Mouse (Mus musculus): Measurements from ENCODE around the gene Trim46. TPM values are rescaled to one million over a fixed set of nuclear protein-coding genes. Genes with fewer than 3 reads are reported as not detected.
A peak's percentile ranks its signal among the peaks of the same experiment; 100 is the strongest.

The Trim46 gene
- total RNA-seq, 2 experiments from 2014 or later, result 0.18 to 0.50 TPM

GRCm38 (mm10) chr3:89266439-89266893 is 20.4 kb upstream of the Trim46 start:
- DNase-seq, result peak; percentile 83
- Histone ChIP-seq H3K27ac (peak overlapping the region; percentile 93), H3K4me3 (peak overlapping the region; percentile 84)
- intact Hi-C loops (cut with DNase I), result loop anchor here (2.0 kb wide), 2 partner anchors 14 to 16 kb away; partner anchors contain the start of gene Efna1
- TF ChIP-seq CTCF (IDR thresholded peaks at IDR 0.05), result no peak

GRCm38 (mm10) chr3:89262417-89262816 is 16.3 kb upstream of the Trim46 start:
- intact Hi-C loops (cut with DNase I), result no loop called here
- Histone ChIP-seq H3K4me3 (no peak overlapping the region), H3K27ac (peak overlapping the region; percentile 81)
- no peak for DNase-seq
- TF ChIP-seq CTCF (IDR thresholded peaks at IDR 0.05), result no peak

- H3K4me3 ChIP-seq, result no peak overlapping the region
- TF ChIP-seq CTCF (IDR thresholded peaks at IDR 0.05), result no peak
- intact Hi-C loops (cut with DNase I), result no loop called here
- DNase-seq, result no peak
- H3K27ac ChIP-seq, result no peak overlapping the region
These were observed 14.1 kb upstream of the Trim46 start for GRCm38 (mm10) chr3:89260211-89260610.

GRCm38 (mm10) chr3:89259076-89259475 is 13.0 kb upstream of the Trim46 start, which contains the start of gene Dpm3:
Dpm3 (plus strand) TSS chr3:89259358.
- TF ChIP-seq CTCF (IDR thresholded peaks at IDR 0.05), result no peak
- intact Hi-C loops (cut with DNase I), result no loop called here
- no peak within 1 kb of the TSS for H3K27ac ChIP-seq
- no peak within 1 kb of the TSS for H3K4me3 ChIP-seq
- DNase-seq, result no peak

- Histone ChIP-seq H3K4me3 (no peak overlapping the region), H3K27ac (peak overlapping the region; percentile 43; the same call in 1 of the 2 replicates)
- DNase-seq, result no peak
- intact Hi-C loops (cut with DNase I), result no loop called here
- TF ChIP-seq CTCF (IDR thresholded peaks at IDR 0.05), result no peak
These were observed 10.1 kb upstream of the Trim46 start for GRCm38 (mm10) chr3:89256177-89256576.

- Histone ChIP-seq H3K4me3 (no peak overlapping the region), H3K27ac (no peak overlapping the region)
- TF ChIP-seq CTCF (IDR thresholded peaks at IDR 0.05), result no peak
- DNase-seq, result no peak
- intact Hi-C loops (cut with DNase I), result no loop called here
These were observed 8.9 kb upstream of the Trim46 start for GRCm38 (mm10) chr3:89254994-89255393.

- intact Hi-C loops (cut with DNase I), result loop anchor here (2.0 kb wide), 1 partner anchor 15 kb away; no protein-coding TSS in a partner anchor
- Histone ChIP-seq H3K27ac (peak overlapping the region; percentile 89), H3K4me3 (peak overlapping the region; percentile 61)
- no peak for TF ChIP-seq CTCF (IDR thresholded peaks at IDR 0.05)
- DNase-seq, result peak; percentile 74
These were observed 5.3 kb upstream of the Trim46 start for GRCm38 (mm10) chr3:89251365-89251895.

GRCm38 (mm10) chr3:89250435-89251040 is 4.4 kb upstream of the Trim46 start:
- Histone ChIP-seq H3K27ac (peak overlapping the region; percentile 89), H3K4me3 (peak overlapping the region; percentile 61)
- TF ChIP-seq CTCF (IDR thresholded peaks at IDR 0.05), result peak; percentile 88
- DNase-seq, result peak; percentile 75
- intact Hi-C loops (cut with DNase I), result loop anchor here (1.0 to 2.0 kb wide), 2 partner anchors 16 to 32 kb away; no protein-coding TSS in a partner anchor

GRCm38 (mm10) chr3:89247466-89247865 is 1.4 kb upstream of the Trim46 start:
- Histone ChIP-seq H3K27ac (no peak overlapping the region), H3K4me3 (peak overlapping the region; percentile 90; the same call in 1 of the 2 replicates)
- intact Hi-C loops (cut with DNase I), result loop anchor here (2.0 kb wide), 1 partner anchor 61 kb away; no protein-coding TSS in a partner anchor
- TF ChIP-seq CTCF (IDR thresholded peaks at IDR 0.05), result no peak
- DNase-seq, result no peak

GRCm38 (mm10) chr3:89245688-89246171 is 379 bp downstream of the Trim46 start, which contains the start of gene Krtcap2:
Krtcap2 (plus strand) TSS chr3:89245966.
- intact Hi-C loops (cut with DNase I), result loop anchor here (2.0 kb wide), 1 partner anchor 63 kb away; no protein-coding TSS in a partner anchor
- Histone ChIP-seq H3K27ac (peak within 1 kb of the TSS; percentile 93), H3K4me3 (peak within 1 kb of the TSS; percentile 90)
- no peak for DNase-seq
- TF ChIP-seq CTCF (IDR thresholded peaks at IDR 0.05), result no peak

GRCm38 (mm10) chr3:89244982-89245687 is 974 bp downstream of the Trim46 start:
- TF ChIP-seq CTCF (IDR thresholded peaks at IDR 0.05), result no peak
- peak overlapping the region; percentile 90 for H3K4me3 ChIP-seq
- no peak for DNase-seq
- peak overlapping the region; percentile 93 for H3K27ac ChIP-seq
- intact Hi-C loops (cut with DNase I), result no loop called here

GRCm38 (mm10) chr3:89244158-89244981 is 1.7 kb downstream of the Trim46 start:
- no peak overlapping the region for H3K27ac ChIP-seq
- peak overlapping the region; percentile 90 for H3K4me3 ChIP-seq
- no peak for DNase-seq
- intact Hi-C loops (cut with DNase I), result no loop called here
- TF ChIP-seq CTCF (IDR thresholded peaks at IDR 0.05), result peak; percentile 25; the same call in 1 of the 2 replicates

Measured in gastrocnemius, adult 2 months (tissue).